Mouse (Mus musculus) limb, embryonic 15.5 days (tissue): Measurements from ENCODE around the gene Zfhx3. TPM values are rescaled to one million over a fixed set of nuclear protein-coding genes. Genes with fewer than 3 reads are reported as not detected.

Experiments used
- ATAC-seq: fragments of 200-750 bp; cut with Nextera tagmentation; 2 replicates; pipeline ENCODE4 v1.8.0; 2017; ENCODE audit warnings: low read depth, moderate TSS enrichment; ENCODE audit not compliant: insufficient number of reproducible peaks, low FRiP score, low TSS enrichment
- H3K27ac ChIP-seq: fragments of 300-500 bp; sonication (generic); 2 replicates; pipeline ENCODE4 v1.5.1; 2015; ENCODE audit warnings: moderate library complexity, mild to moderate bottlenecking, inconsistent platforms
- H3K27me3 ChIP-seq: fragments of 300-500 bp; sonication (generic); 2 replicates; pipeline ENCODE4 v1.6.1; 2015; ENCODE audit warnings: inconsistent platforms
- H3K36me3 ChIP-seq: fragments of 300-500 bp; sonication (generic); 2 replicates; pipeline ENCODE4 v1.6.1; 2015; ENCODE audit warnings: inconsistent platforms
- H3K4me1 ChIP-seq: fragments of 300-500 bp; sonication (generic); 2 replicates; pipeline ENCODE4 v1.6.1; 2015; ENCODE audit warnings: inconsistent platforms
- H3K4me2 ChIP-seq: fragments of 300-500 bp; sonication (generic); 2 replicates; pipeline ENCODE4 v1.6.1; 2015; ENCODE audit warnings: mild to moderate bottlenecking, inconsistent platforms
- H3K4me3 ChIP-seq: fragments of 300-500 bp; sonication (generic); 2 replicates; pipeline ENCODE4 v1.5.1; 2015; ENCODE audit warnings: mild to moderate bottlenecking, inconsistent platforms
- H3K9ac ChIP-seq: fragments of 300-500 bp; sonication (generic); 2 replicates; pipeline ENCODE4 v1.6.1; 2015; ENCODE audit warnings: inconsistent platforms
- H3K9me3 ChIP-seq: fragments of 300-500 bp; sonication (generic); 2 replicates; pipeline ENCODE4 v1.6.1; 2016; ENCODE audit warnings: inconsistent platforms
- WGBS: fragments of 180-500 bp; shearing (Covaris S2); methylation state at CpG from one replicate; pipeline ENCODE4 v1.1.7; 2015; 5-methylcytosine and 5-hydroxymethylcytosine counted together
- polyA plus RNA-seq: library from polyadenylated mRNA; unstranded; fragments of >200 nt; fragmentation: Nextera tagmentation; extraction: Ambion mirVana; gene quantifications from 2 replicates; pipeline ENCODE4 v1.2.1, GENCODE M21; 2015

Gene Zfhx3
- polyA plus RNA-seq, 1 experiment from 2014 or later: 19.3 TPM

DNA sequence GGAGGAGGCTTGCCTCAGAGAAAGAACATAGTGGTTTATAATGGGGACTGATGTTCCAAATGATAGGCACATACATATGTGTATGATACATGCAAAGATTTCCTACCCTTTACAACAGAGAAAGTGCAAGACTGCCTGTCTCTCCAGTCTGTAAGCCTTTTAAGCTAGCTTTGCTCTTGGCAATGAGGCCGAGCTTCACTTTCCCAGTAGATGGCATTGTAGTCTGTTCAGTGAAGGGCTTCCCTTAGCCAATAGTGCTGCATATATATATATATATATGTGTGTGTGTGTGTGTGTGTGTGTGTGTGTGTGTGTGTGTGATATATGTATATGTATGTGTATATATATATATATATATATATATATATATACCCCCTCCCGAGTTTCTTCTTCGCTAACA, 13.4 kb downstream of the Zfhx3 start:
- Histone ChIP-seq H3K4me1 (peaks cover 6% of the 10 kb centered on the region; the same call in 1 of the 2 replicates), H3K27me3 (no peaks in the 10 kb centered on the region), H3K36me3 (no peaks in the 10 kb centered on the region), H3K4me3 (no peak overlapping the region), H3K9ac (no peak overlapping the region), H3K9me3 (no peaks in the 10 kb centered on the region), H3K27ac (peak overlapping the region; percentile 43; the same call in 1 of the 2 replicates), H3K4me2 (no peak overlapping the region)
- ATAC-seq: no peak
- WGBS: 47% methylated on average over 3 of the region's 3 CpGs

DNA sequence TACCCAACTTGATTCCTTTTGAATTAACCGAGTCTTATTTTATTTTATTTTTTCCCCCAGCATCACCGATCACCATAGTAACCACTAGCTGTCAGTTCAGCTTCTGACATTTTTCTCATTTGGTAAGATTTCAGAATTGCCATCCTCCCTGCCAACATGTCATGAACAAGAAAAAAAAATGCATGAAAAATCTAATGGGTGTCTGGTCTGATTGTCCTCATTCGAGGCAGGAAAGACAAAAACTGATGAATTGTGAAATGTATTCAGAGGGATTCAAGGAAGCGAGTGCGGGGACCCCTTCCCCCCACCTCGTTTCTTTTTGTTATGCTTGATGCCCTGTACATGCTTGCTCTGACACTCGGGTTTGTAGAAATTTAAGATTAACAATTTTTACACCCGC, 15.1 kb downstream of the Zfhx3 start:
- 80% methylated on average over 8 of the region's 8 CpGs for WGBS
- Histone ChIP-seq H3K36me3 (no peaks in the 10 kb centered on the region), H3K27ac (no peak overlapping the region), H3K4me1 (peaks cover 5% of the 10 kb centered on the region; the same call in 1 of the 2 replicates), H3K4me2 (no peak overlapping the region), H3K9ac (no peak overlapping the region), H3K27me3 (no peaks in the 10 kb centered on the region), H3K4me3 (no peak overlapping the region), H3K9me3 (no peaks in the 10 kb centered on the region)
- ATAC-seq: no peak

GRCm38 (mm10) chr8:107960466-107960865, 18.0 kb downstream of the Zfhx3 start:
- no peak overlapping the region for H3K4me3 ChIP-seq
- 0 out of 2 replicates have a peak overlapping the region, but pooled peaks have one; percentile 14 for H3K4me2 ChIP-seq
- no peak overlapping the region for H3K9ac ChIP-seq
- H3K27ac ChIP-seq: no peak overlapping the region
- H3K4me1 ChIP-seq: peaks cover 3% of the 10 kb centered on the region; the same call in 1 of the 2 replicates
- no peaks in the 10 kb centered on the region for H3K27me3 ChIP-seq
- H3K36me3 ChIP-seq: no peaks in the 10 kb centered on the region
- no peaks in the 10 kb centered on the region for H3K9me3 ChIP-seq
- ATAC-seq: no peak
- 30% methylated on average over 11 of the region's 11 CpGs for WGBS

DNA sequence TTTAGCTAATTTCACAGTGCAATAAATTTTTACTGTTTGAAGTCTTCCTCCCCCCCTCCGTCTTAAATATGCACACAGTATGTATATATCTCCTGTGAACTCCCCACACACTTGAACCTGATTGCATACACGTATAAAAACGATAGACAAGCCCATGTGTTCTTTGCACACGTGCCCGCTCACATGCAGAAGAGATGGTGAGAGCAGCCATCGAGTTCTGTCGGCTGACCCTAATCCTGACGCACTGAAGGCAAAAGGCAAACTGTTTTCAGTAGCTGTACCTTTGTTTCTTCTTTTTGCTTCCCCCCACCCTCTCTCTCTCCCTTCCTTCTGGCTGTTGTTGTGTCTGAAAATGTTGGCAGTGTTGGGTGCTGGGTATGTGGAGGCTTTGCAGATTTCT, 18.4 kb downstream of the Zfhx3 start:
- Histone ChIP-seq H3K4me1 (peaks cover 3% of the 10 kb centered on the region; the same call in 1 of the 2 replicates), H3K27ac (no peak overlapping the region), H3K9me3 (no peaks in the 10 kb centered on the region), H3K36me3 (no peaks in the 10 kb centered on the region), H3K4me3 (no peak overlapping the region), H3K9ac (no peak overlapping the region), H3K27me3 (no peaks in the 10 kb centered on the region), H3K4me2 (0 out of 2 replicates have a peak overlapping the region, but pooled peaks have one; percentile 14)
- WGBS: 21% methylated on average over 8 of the region's 8 CpGs
- ATAC-seq: no peak

DNA sequence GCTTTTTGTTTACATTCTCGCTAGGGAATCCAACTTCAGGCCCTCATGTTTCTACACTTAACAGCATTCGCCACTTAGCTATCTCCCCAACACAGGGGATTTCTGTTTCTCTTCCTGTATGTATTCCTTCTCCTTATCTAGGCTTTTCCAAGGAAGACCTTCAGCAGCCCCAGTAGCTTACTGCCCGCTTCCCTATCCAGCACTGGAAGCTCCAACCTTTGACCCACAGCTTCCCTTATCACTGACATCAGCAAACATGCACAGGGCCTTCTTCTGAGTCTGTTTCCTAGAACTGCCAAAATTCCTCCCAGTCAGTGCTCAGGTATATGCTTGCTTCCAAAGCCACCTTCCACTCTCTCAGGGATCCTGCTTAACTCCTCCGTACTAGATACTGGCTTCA, 29.8 kb downstream of the Zfhx3 start:
- WGBS: 90% methylated on average over 4 of the region's 4 CpGs
- no peak overlapping the region for H3K27ac ChIP-seq
- H3K9me3 ChIP-seq: no peaks in the 10 kb centered on the region
- no peaks in the 10 kb centered on the region; the same call in 1 of the 2 replicates for H3K27me3 ChIP-seq
- no peak overlapping the region for H3K4me2 ChIP-seq
- no peak for ATAC-seq
- H3K4me1 ChIP-seq: peaks cover 10% of the 10 kb centered on the region
- H3K4me3 ChIP-seq: no peak overlapping the region
- no peak overlapping the region for H3K9ac ChIP-seq
- no peaks in the 10 kb centered on the region for H3K36me3 ChIP-seq

- no peaks in the 10 kb centered on the region for H3K36me3 ChIP-seq
- no peaks in the 10 kb centered on the region; the same call in 1 of the 2 replicates for H3K27me3 ChIP-seq
- H3K4me2 ChIP-seq: no peak overlapping the region
- ATAC-seq: no peak
- H3K4me1 ChIP-seq: peaks cover 10% of the 10 kb centered on the region
- 32% methylated on average over 13 of the region's 13 CpGs for WGBS
- H3K4me3 ChIP-seq: no peak overlapping the region
- peak overlapping the region; percentile 5; the same call in 1 of the 2 replicates for H3K27ac ChIP-seq
- H3K9me3 ChIP-seq: no peaks in the 10 kb centered on the region
- H3K9ac ChIP-seq: no peak overlapping the region
These were observed 32.0 kb downstream of the Zfhx3 start for GRCm38 (mm10) chr8:107974451-107974850.

- Histone ChIP-seq H3K4me3 (no peak overlapping the region), H3K27me3 (no peaks in the 10 kb centered on the region; the same call in 1 of the 2 replicates), H3K36me3 (no peaks in the 10 kb centered on the region), H3K4me1 (peaks cover 14% of the 10 kb centered on the region), H3K27ac (no peak overlapping the region), H3K4me2 (no peak overlapping the region), H3K9me3 (no peaks in the 10 kb centered on the region), H3K9ac (no peak overlapping the region)
- ATAC-seq: no peak
- WGBS: 61% methylated on average over 1 of the region's 1 CpGs
These were observed 35.8 kb downstream of the Zfhx3 start for GRCm38 (mm10) chr8:107978247-107978646.

DNA sequence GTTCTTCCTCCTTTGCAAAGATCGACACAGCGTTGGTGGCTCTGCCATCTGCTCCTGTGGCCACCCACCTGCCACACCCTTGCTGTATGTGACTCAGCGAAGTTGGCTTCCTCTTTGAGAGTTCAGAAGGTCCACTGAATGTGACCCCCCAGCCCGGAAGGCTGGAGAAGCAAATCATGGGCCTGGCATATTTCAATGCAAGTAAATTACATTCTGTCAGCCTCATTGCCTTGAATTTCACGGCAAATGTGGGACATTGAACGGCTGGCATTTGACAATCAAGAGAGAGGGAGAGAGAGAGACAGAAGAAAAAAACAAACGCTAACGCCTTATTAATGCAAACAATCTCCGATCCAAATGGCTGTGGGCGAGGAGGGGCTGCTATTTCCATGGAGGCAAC, 38.2 kb downstream of the Zfhx3 start:
- no peaks in the 10 kb centered on the region; the same call in 1 of the 2 replicates for H3K27me3 ChIP-seq
- peaks cover 3% of the 10 kb centered on the region; the same call in 1 of the 2 replicates for H3K4me1 ChIP-seq
- no peaks in the 10 kb centered on the region for H3K36me3 ChIP-seq
- no peaks in the 10 kb centered on the region for H3K9me3 ChIP-seq
- no peak overlapping the region for H3K9ac ChIP-seq
- no peak overlapping the region for H3K4me2 ChIP-seq
- H3K4me3 ChIP-seq: no peak overlapping the region
- WGBS: 51% methylated on average over 10 of the region's 10 CpGs
- no peak overlapping the region for H3K27ac ChIP-seq
- ATAC-seq: no peak

- Histone ChIP-seq H3K36me3 (no peaks in the 10 kb centered on the region), H3K27ac (no peak overlapping the region), H3K4me3 (no peak overlapping the region), H3K27me3 (no peaks in the 10 kb centered on the region), H3K4me2 (0 out of 2 replicates have a peak overlapping the region, but pooled peaks have one; percentile 4), H3K4me1 (0 out of 2 replicates have a peak, but pooled peaks cover 3% of the 10 kb centered on the region), H3K9ac (no peak overlapping the region), H3K9me3 (no peaks in the 10 kb centered on the region)
- 48% methylated on average over 15 of the region's 15 CpGs for WGBS
- no peak for ATAC-seq
These were observed 44.2 kb downstream of the Zfhx3 start for GRCm38 (mm10) chr8:107986629-107987028.

- no peak overlapping the region for H3K4me2 ChIP-seq
- H3K4me3 ChIP-seq: no peak overlapping the region
- H3K9me3 ChIP-seq: no peaks in the 10 kb centered on the region
- no peaks in the 10 kb centered on the region for H3K27me3 ChIP-seq
- no peaks in the 10 kb centered on the region for H3K4me1 ChIP-seq
- H3K36me3 ChIP-seq: no peaks in the 10 kb centered on the region
- H3K9ac ChIP-seq: no peak overlapping the region
- no peak overlapping the region for H3K27ac ChIP-seq
- no peak for ATAC-seq
- WGBS: 95% methylated on average over 10 of the region's 10 CpGs
These were observed 56.4 kb downstream of the Zfhx3 start for GRCm38 (mm10) chr8:107998874-107999273.

- Histone ChIP-seq H3K36me3 (no peaks in the 10 kb centered on the region), H3K27ac (no peak overlapping the region), H3K9me3 (no peaks in the 10 kb centered on the region), H3K27me3 (no peaks in the 10 kb centered on the region), H3K4me1 (peaks cover 18% of the 10 kb centered on the region), H3K4me3 (no peak overlapping the region), H3K4me2 (no peak overlapping the region), H3K9ac (no peak overlapping the region)
- 33% methylated on average over 11 of the region's 11 CpGs for WGBS
- no peak for ATAC-seq
These were observed 69.1 kb downstream of the Zfhx3 start for GRCm38 (mm10) chr8:108011516-108011915.

DNA sequence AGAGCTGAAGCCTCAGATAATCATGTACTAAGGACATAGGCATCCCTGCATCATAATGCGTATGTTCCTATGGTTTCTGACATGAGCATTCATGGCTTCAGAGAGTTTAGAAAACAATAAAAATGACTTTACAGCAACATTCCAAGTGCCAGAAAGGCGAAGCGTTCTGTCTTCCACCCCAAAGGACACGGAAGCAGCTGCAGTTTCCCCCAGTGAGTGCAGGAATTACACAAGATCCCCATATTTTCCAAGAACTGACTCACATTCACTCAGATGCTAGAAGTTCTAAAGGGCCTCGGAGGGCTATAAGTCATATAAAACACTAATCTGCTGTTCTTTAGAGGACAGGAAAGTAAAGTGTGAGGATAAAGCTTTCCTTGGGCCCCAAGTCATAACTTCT, 75.3 kb downstream of the Zfhx3 start:
- no peak overlapping the region for H3K4me2 ChIP-seq
- ATAC-seq: no peak
- no peak overlapping the region for H3K9ac ChIP-seq
- no peaks in the 10 kb centered on the region for H3K27me3 ChIP-seq
- no peak overlapping the region for H3K27ac ChIP-seq
- peaks cover 15% of the 10 kb centered on the region; the same call in 1 of the 2 replicates for H3K4me1 ChIP-seq
- no peaks in the 10 kb centered on the region for H3K9me3 ChIP-seq
- WGBS: 32% methylated on average over 5 of the region's 5 CpGs
- no peaks in the 10 kb centered on the region for H3K36me3 ChIP-seq
- H3K4me3 ChIP-seq: no peak overlapping the region

DNA sequence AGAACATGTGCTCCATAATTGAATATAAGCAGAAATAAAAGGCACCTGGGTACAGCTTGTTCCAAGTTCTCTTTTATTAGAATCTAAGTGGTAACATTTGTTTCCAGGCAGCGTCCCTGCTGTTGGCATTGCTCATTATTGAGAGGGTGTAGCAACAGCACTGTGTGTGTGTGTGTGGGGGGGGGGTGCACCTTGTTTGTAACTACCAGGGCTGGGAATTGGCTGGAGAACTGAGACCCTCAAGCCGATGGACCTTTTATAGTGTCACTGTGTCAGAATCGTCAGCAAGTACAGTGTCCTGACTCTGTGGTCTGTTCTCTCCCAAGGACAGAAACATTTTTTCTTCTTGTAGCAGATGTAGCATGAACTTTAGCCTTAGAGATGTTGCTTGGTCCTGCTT, 77.2 kb downstream of the Zfhx3 start:
- H3K27ac ChIP-seq: no peak overlapping the region

More for the DNA sequence above, 77.2 kb downstream of the Zfhx3 start:
- no peaks in the 10 kb centered on the region for H3K27me3 ChIP-seq
- no peak overlapping the region for H3K4me3 ChIP-seq
- H3K9me3 ChIP-seq: no peaks in the 10 kb centered on the region
- H3K36me3 ChIP-seq: no peaks in the 10 kb centered on the region
- no peak overlapping the region for H3K4me2 ChIP-seq
- H3K9ac ChIP-seq: no peak overlapping the region
- peaks cover 18% of the 10 kb centered on the region; the same call in 1 of the 2 replicates for H3K4me1 ChIP-seq
- no peak for ATAC-seq
- WGBS: 37% methylated on average over 3 of the region's 3 CpGs
